Mouse (Mus musculus) fat pad, adult 2 months (tissue): ENCODE results near the gene Col6a4.

Experiments
- DNase-seq: peaks from one replicate; pipeline ENCODE4 v3.0.0-alpha.2; 2011; ENCODE audit warnings: low read depth, low spot score; ENCODE audit errors: extremely low read depth

Col6a4 gene

DNA sequence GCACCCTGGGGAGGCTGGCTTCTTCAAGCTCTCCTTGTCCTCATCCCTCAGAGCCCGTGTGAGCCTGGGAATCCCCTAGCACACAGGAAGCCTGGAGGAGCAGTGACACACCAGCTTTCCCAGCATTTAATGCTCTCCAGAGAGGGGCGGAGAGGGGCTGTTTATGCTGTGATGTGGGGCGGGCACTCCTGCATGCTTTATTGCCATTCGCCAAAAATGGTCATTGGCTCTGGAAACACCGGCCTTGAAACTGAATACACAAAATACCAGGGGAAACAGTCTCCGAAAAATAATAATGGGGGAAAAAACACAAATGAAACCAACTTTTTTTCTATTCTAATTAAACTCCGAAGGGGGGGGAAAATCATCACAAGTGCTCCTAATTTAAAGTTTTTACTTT, at the start of gene Col6a4:
Gene Col6a4, minus strand, starts transcription at position 101 of the 400 bp plus-strand sequence.
- DNase-seq: no peak

DNA sequence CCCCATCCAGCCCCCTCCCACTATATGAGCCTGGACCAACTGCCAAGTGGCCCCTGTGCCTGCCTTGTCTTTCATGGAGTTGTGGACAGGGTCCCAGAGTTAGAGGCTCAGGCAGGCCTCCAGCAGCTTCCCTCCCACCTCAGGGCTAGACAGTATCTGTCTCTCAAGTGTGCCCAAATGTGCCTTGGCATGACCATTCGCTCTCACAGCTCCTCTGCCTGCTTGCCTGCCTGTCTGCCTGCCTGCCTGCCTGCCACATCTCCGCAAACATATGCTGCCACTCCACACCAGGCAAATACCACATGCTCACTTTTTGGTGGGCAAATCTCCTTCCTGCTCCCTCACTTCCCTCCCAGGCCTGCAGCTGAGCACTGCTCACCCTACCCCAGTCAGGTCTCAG, 49.0 kb upstream of the Col6a4 start:
- no peak for DNase-seq

DNA sequence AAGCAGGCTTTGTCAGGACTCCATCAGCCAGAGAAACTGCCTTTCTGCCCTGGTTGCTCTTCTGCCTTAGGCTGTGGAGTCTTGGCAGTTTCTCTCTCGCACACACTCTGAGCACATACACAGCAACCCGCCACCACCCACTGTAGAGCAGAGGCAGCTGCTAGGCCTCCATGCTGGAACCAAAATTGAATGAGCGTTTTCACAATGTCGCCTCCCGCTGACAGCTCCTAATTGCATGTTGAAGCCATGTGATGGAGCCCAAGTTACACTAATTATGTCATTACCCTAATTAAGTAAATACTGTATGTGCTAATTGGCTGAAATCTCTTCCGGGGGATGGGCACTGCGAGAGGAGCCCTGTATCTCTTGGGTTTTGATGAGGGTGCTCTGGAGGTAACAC, 47.6 kb upstream of the Col6a4 start:
- DNase-seq: no peak

DNA sequence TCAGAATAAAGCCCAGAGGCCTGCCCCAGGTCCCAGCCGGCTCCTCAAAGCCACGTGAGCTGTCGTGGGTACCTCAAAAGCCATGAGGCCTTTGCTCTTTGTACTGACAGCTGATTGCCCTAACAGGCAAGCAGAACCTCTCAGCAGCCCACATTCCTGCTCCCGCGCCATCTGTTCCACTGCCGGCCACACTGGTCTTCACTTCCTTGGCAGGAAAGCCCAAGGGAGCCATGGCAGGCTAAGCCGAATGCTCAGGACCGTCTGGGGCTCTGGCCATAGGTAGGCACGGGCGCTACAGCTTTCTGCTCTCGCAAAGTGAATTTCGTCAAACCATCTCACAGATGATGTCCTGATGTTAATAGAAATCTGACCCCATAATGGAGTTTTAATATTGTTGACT, 45.4 kb upstream of the Col6a4 start:
- no peak for DNase-seq

DNA sequence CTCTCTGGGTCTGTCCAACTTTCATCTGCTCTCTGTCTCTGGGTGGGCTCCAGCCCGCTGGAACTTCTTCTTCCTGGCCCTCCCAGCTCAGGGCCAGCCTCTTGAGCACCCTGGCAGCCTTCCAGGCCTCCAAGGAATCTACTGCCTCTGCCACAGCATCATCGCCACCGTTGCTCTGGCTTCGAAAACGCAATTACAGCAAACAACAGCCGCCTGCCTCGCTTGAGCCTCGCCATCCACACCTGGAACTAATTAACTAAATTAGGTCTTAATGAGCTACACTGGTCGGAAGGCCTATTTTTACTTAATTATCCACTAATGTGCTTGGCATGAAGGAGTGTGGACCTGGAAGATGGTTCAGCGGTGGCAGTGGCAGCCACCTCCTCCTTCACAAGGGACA, 43.2 kb upstream of the Col6a4 start:
- no peak for DNase-seq

DNA sequence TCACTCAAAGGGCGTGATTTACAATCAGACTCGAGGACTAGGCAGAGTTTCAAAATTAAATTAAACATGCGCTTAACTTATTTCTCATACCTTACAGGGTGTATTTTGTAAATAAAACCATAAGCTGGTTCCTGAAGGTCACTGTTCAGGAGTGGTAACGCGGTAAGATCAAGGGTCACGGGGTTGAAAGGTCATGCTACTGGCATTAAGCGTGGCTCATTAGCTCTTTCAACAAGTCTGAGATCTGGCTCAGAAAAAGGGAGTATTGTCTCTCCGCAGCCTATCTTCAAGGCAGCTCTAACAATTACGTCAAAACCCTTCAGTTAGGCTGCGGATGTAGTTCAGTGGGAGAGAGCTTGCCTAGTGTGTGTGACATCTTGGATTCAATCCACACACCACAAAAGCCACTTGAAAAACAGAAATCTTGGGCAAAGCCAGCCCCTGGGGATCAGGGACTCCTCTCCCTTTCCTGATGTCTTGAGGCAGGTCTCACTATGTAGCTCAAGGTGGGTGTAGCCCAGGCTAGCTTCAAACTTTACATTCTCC, 41.2 kb upstream of the Col6a4 start:
- no peak for DNase-seq

DNA sequence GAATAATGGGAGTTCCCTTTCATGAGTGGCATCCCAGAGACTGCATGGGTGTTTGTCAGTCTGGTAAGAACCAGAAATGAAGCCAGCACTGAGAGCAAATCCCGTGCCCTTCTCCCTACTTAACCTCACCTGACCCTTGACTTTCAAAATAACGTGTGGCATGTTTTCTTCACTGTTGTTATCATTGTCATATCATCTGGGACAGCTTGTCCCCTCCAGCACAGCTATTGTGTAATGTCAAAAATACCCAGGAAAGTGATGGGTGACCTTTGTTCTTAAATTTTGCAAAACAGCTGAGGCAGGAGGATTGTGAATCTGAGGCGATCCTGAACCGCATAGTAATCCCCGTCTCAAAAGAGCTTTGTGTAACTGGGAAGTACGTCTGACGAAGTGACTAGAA, 33.7 kb upstream of the Col6a4 start:
- DNase-seq: no peak

DNA sequence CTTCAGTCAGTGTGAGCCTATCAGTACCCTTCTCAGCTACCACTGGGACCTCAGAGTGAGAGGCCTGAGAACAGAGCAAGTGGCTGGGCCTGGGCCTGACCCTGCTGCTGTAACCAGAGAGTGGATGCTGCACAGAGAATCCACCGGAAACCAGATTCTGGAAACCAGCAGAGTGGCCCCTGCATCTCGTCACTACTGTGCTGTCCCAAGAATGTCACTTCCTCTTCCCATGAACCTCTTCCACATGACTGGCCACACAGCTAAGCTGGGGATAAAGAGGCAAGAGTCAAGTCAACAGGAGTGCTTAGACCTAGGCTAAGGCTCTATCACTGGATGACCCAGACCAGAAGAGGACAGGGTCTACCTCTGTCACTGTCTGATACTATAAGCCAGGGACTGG, 32.5 kb upstream of the Col6a4 start:
- no peak for DNase-seq

DNA sequence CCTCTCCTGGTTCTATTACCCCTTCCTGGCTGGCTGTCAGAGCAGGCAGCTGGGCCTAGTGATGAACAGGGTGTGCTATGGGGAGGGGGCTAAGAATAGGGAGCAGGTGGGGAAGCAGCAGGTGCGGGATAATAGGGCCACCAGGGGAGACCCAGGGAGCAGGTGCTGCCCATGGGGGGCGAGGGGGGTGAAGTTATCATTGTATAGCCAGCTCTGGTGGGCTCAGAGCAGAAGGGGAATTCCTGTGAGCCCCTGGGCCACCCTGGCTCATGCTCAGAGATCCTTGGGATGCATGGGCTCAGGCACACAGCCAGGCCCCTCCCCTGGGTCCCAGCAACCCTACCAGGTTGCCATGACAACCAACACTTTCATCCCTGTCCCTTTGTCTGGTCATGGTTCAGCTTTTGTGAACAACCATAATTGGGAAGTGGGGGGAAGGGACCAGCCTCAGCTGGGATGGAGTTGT, 30.2 kb upstream of the Col6a4 start:
- DNase-seq: no peak

DNA sequence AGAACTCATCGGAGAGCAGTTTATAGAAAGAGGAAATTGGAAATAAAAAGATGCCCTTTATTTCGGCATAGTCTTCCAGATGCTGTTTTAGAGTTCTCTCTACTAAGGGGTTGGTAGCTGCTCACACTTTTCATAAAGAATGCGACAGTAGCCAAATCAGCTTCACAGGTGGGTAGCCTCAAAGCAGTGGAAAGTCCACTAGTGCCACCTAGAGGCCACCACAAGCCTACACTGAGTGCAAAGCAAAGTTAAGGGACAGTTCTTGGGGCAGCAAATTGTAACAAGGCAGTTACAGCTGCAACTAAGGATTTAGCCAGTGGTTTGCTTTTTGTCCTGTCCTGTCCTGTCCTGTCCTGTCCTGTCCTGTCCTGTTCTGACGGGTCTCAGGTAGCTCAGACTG, 27.0 kb upstream of the Col6a4 start:
- DNase-seq: no peak

DNA sequence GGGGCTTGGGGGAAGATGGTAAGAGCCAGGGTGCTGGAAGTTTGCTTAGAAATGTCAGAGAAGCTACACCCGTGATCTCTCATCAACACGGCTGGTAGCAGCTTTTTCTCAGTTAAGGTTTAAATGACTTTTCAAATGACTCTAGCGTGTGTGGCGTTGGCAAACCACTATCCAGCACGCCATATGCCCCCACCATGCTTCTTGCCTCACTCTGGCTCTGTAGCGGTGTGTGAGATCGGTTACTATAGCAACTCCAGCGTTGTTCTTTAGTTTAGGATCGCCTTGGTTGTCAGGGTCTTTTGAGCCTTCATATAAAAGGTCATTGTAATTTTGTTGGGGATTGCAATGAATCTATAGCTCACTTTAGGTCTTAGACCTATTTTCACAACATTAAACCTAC, 22.5 kb upstream of the Col6a4 start:
- no peak for DNase-seq

DNA sequence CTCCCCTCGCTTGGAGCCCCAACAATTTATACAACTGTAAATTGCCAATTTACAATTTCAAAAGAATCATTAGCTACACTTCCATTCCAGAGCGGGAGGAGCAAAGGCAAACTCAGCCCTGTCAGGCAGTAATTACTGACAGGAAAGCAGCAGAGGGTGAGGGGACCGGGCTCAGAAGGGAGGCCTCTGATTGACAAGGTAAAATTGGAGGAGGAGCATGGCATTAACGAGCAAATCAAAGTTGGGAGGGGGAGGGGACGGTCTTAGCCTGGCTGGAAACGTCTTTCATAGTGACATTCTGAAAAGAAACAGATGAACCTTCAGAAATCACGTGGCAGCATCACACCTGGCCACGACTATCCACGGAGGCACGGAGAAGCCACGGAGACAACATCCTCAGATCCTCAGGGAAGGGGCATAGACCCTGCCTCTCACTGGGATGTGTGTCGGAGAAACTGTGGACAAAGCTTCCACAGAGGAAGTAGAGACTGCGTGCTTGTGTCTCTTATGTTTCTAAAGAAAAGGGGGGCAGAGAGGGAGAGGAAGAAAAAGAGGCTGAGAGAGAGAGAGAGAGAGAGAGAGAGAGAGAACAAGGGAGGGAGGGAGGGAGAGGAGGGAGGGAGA, 19.3 kb upstream of the Col6a4 start:
- DNase-seq: no peak

DNA sequence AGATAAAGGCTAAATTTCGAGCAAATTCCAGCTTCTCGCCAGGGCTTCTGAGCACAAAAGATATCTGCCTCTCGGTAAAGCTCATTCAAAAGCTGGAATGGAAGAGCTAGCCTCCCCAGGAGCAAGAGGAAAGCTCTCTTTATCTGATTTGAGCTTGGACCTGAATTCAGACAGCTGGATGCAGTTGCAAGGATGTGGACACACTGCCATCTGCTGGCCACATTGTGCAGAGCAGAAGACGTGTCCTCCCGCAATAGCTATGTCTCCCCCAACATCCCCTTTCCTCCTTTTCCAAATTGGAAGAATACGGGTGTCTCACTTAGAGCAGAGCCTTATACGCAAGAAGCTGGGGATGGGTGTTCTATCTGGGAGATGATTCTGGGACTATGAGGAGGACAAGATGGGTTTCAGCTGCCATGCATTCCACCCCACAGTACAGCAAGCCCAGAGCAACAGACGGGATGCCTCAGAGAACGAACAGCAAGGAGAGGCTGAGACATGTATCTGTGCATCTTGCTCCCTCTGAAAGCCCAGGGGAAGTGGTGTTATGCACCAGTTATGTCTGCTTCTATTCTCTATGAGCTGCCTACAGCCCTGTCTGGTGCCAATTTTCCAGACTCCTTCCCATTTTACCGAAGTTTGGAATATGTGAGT, 16.3 kb upstream of the Col6a4 start:
- DNase-seq: no peak

DNA sequence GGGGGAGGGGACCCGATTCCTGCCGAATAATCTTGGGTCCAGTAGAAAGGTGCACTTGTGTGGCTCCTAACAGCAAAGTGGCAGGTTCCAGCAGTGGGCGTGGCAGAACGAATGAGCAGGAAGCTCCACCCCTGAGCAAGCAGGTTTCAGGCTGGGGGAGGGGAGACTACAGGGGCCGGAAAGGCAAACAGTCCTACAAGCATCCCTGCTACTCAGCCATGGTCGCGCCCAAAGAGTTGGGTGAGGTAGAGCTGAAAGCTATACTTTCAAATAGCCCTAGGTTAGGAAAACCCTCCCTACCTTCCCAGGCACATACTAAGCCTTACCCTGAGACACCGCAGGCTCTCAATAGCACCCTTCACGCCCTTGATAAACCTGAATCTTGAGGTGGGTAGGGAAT, 9.7 kb upstream of the Col6a4 start:
- DNase-seq: no peak

DNA sequence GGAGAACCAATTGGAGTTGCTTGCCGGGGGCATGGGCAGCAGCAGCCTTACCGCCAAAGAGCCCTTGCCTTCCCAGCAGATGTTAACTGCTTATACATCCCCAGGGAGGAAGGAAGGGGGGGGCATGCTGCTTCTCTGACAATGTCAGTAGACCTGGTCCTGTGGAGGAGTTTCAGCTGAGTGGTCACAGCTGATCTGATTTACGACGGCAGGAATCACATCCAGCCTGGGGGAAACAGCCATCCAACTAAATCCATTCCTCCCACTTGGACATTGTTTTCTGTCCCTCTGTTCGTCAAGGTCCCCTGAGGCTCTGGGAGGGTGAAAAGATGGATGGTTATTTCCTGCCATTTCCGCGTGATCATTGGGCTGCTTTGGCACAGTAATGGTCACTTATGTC, 7.8 kb upstream of the Col6a4 start:
- DNase-seq: no peak

DNA sequence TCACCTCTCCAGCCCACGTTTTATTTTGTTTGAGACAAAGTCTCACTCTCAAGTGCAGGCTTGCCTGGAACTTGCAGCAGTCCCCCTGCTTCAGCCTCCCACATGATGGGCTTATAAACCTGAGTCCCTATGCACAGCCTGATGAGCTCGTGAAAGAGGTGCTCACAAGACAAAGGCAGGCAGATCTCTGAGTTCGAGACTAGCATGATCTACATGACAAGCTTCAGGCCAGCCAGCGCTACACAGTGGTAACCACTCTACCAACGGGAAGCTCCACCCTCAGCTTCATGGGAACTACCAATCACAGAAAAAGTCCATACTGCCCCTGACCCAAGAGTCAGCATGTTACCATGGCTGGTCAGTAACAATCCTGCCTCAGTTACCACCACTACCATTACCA, 4.6 kb upstream of the Col6a4 start:
- DNase-seq: no peak

DNA sequence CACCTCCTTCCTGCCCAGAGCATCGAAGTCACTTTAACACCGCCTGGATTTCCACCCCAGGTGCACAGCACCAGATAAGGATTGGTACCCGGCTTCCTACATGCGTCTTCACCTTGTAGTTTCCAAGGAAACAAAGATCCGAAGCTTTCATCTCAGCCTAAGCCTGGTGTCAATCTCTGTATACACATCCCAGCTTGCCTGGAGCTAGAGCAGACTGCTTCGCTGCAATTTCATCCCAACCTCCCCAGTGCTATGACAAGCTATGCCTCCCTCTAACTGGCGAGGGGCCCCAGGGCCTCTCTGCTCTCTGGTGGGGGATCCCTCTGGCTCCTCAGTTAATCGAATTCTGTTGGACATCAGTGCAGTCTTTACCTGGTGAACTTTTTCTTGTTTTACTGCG, 3.7 kb upstream of the Col6a4 start:
- DNase-seq: no peak

DNA sequence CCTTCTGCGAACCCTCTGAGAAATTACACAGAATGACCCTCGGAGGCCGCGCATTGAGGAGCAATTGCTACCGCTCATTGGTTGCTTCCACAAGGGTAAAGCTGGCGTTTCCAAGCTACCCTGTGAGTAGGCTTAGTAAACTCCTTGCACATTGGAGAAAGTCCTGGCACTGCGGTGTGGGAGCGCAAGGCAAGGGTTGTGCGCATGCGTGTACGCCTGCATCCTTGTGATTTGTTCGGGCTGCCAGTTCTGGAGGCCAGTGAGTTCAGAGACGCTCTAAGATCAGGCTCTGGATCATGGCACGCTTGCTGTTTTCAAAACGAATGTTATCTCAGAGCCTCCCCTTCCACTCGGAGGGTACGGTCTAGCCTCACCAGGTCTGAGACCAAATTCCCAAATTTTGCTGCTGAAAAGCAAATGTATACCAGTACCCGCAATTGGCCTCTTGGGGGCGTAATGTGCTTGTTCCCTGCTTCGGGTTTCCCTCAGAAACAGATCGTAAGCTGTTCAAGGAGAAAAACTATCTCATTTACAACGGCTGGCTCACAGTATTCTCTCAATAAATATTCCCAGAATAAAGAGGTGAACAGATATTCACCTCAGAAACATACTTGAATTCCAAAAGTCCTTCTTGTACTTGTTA, 2.9 kb upstream of the Col6a4 start:
- no peak for DNase-seq

DNA sequence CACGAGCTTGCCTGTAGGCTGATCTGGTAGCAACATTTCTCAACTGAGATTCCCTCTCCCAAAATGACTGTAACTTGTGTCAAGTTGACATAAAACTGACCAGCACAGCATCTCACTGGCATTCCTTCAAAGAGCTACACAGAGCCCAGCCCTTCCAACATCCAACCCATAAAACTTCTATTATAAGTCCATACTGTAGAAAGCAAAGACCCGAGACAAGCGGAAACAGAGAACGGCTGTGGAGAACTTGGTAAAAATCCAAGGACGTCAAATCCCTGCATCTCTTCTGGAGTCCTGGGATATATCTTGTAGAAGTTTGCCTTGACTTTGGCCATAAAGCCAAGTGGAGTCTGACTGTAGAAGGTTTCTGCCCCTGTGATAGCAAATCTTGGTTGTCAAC, 15.1 kb downstream of the Col6a4 start:
- DNase-seq: no peak

DNA sequence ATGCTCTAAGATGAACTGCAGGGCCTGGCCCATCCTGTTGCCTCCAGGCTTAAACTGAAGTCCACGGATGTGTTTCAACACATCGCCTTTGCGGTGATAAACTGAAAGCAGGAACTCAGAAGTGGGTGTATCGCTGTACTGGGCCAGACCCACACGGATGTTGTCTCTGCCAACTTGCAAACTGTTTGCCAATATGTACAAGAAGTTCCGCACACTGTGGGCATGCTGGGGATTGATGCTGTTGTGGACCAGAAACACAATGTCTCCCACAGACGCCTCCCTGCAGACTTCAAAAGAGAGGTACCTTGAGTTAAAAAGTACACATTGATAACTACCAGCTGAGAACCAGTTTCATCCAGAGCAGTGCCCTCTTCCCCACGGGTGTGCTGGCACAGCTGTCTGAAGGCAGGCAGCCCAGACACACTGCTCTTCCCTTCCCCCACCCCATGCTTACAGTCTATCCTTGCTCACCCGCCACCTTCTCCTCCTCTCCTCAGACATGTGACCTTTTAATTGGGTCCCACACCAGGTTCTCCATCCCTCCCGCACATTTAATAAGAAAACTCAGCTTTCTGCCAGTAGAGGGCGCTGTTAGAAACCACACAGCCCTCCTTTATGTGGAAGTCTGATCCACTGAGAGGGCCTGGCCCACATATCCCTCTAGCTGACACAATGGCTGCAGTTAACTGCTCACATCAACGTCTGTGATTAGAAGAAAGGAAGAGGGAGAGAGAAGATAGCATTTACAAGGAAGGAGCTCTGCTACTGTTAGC, 16.1 kb downstream of the Col6a4 start:
- no peak for DNase-seq

DNA sequence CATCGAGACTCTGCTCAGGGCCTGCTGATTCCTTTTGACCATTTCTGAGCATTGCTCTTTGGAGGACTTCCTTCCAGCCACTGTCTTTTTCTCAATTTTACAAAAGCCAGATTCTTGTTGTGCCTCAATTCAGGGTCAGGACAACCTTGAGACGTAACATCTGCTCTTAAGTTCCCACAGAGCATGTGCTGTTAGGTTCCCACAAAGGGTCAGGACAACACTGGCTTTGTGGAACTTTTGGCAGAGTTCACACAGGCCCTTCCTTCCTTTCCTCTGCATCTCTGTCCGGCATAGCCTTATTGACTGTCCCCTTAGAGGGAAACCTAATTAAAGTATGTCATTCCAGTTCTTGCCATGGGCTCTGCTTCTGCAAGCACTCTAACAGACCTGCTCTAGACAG, 18.6 kb downstream of the Col6a4 start:
- no peak for DNase-seq

DNA sequence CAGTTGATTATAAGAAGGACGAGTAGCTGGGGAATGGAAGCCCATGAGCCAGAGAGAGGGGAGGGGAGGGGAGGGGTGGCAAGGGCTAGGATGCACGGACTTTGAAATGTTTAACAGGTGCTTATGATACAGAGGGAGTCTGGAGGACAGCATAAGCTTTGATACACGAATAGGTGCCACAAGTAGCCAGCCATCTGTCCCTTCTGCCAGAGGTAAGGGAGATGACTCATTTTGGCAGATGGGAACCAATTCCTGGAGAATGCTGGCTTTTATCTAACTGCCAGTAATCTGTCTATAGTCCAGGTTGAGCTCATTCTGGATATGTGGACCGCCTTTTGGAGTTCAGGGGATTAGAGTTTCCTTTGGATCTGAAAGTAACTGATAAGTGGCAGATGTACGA, 20.3 kb downstream of the Col6a4 start:
- DNase-seq: no peak
